Mouse (Mus musculus) liver, postnatal 0 days (tissue): ENCODE data around the gene Uqcr11.

Experiments used
- CTCF ChIP-seq: sonication (generic); IDR thresholded peaks from 2 replicates; pipeline ENCODE4 v1.5.1; 2016; ENCODE audit warnings: antibody characterized with exemption, low read depth
- EP300 ChIP-seq: IDR thresholded peaks from 2 replicates; pipeline ENCODE4 v1.6.1; 2016; ENCODE audit warnings: antibody characterized with exemption, low read depth, mild to moderate bottlenecking

- TF ChIP-seq CTCF (peak; percentile 99), EP300 (no peak)
Observed at GRCm38 (mm10) chr10:80445898-80446601, 39.4 kb upstream of the Uqcr11 start.
